Mouse (Mus musculus): ENCODE measurements around the gene Eif4ebp2.
A peak's percentile ranks its signal among the peaks of the same experiment; 100 is the strongest.
"Not testable (repeated sequence)": the region's sequence is repeated elsewhere in the genome, so short reads cannot be mapped to it uniquely, and the experiment has no call there.

Eif4ebp2 gene

DNA sequence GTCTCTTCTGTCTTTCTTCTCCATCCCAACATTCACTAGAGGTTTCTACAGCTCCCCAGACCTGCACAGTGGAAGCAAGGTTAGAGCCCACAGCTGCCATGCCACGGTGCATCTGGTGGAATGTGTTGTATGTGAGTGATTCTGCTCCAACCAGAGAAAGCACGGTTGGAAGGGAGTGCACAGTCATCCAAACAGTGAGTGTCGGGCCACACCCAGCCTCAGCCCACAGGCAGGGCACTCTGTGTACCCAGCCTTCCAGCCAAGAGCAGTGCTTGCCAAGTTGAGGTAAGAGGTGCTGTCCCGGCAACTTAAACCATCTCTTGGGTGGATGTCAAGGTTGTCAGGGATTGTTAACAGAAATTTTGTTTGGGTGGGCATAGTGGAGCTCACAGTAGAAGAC, 12.5 kb upstream of the Eif4ebp2 start:
- no peak for DNase-seq (ENCODE audit: low spot score in 2 of 2)

DNA sequence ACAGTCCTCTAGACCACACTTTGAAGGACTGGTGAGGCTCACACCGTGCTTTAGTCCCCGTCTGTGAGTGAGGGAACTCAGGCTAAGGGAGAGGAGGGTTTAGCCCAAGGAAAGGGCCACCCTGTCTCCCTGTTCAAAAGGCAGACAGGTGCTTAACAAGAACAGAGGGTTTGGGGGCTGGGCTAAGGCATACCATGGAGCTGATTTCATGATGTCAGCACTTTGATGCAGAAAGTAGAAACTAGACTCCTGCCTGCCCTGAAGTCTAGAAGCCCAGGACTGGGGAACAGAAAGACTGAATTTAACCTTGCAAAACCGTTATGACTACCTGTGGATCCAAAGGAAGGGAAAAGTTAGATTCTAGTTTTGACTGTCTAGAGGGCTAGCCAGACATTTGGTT, 4.7 kb upstream of the Eif4ebp2 start:
- DNase-seq (ENCODE audit: low spot score in 2 of 2) = no peak

DNA sequence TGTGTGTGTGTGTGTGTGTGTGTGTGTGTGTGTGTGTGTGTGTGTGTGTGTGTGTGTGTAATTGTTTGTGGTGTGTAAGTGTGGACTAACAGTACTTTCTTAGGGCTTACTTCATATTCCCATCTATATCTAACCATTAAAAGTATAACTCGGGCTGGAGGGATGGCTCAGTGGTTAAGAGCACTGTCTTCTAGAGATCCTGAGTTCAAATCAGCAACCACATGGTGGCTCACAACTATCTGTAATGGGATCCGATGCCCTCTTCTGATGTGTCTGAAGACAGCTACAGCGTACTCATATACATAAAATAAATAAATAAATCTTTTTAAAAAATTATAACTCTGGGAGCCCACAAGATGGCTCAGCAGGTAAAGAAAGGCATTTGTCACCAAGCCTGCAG, 710 bp upstream of the Eif4ebp2 start:
- DNase-seq (ENCODE audit: low spot score in 2 of 2) = not testable (repeated sequence)

DNA sequence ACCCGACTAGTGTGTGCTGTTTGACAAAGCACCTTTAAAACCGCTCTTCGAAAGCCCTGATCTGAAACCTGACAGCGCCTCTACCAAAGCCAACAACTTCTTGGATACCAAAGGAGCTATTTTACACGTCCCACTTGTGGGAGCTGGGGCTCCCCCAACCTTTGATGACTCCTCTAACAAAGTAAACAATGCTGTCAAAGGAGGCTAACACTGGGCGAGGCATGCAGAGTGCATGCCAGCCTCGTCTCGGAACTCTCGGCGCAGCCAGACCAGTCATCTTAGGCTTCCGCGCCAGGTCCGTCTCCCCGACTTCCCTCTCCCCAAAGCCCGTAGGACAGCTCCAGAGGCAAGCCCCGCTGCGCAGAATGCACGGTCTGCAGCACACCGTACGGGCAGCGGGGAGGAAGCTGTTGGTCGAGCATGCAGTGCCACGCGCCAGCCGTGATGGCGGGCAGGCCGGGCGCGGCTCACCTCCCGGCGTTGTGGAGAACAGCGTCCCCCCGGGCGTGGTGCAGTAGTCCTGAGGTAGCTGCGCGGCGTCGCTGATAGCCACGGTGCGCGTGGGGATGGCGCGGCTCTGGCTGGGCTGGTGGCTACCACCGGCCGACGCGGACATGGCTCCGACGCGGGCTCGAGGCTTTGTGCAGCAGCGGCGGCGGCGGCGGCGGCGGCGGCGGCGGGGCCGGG, 387 bp downstream of the Eif4ebp2 start:
- DNase-seq (ENCODE audit: low spot score in 2 of 2) = peak; percentile 38 to 42

DNA sequence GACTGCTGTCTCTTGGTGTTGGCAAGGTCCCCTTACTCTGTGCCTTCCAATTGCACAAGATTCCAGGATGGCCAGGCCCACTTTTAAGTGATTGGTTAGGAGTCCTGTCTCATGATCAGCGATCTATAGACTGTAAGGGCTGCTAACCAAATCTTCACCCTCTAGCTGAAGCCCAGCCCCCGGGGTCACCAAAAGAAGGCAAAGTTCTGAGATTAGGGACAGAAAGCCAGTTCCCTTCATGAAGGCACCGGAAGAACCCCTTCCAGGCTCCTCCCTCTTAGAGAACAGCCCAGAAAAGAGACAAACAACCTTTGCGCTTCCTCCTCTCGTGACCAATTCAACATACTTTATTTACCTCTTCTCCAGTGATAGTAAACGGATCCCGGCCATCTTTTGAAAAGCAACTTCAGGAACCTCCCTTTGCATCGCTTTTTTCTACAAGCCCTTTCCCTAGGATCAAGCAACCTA, 964 bp downstream of the Eif4ebp2 start:
- DNase-seq (ENCODE audit: low spot score in 2 of 2) = peak; percentile 46 to 57

DNA sequence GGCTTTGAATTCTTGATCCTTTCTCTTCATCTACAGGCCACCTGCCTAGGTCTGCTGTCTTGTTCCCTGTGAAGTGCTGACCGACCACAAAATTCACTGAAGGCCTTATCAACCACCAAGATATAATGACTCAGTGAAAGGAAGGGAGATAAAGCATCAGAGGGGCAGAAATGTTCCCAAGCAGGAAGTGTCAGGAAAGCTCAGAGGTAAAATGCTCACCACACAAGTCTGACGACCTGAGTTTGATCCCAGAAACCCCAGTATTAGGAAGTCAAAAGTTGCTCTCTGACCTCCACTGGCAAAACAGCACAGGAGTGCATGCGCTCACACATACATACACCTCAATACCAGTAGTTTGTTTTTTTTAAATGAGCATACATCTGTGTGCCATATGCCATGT, 3.6 kb downstream of the Eif4ebp2 start:
- DNase-seq (ENCODE audit: low spot score in 2 of 2) = no peak

DNA sequence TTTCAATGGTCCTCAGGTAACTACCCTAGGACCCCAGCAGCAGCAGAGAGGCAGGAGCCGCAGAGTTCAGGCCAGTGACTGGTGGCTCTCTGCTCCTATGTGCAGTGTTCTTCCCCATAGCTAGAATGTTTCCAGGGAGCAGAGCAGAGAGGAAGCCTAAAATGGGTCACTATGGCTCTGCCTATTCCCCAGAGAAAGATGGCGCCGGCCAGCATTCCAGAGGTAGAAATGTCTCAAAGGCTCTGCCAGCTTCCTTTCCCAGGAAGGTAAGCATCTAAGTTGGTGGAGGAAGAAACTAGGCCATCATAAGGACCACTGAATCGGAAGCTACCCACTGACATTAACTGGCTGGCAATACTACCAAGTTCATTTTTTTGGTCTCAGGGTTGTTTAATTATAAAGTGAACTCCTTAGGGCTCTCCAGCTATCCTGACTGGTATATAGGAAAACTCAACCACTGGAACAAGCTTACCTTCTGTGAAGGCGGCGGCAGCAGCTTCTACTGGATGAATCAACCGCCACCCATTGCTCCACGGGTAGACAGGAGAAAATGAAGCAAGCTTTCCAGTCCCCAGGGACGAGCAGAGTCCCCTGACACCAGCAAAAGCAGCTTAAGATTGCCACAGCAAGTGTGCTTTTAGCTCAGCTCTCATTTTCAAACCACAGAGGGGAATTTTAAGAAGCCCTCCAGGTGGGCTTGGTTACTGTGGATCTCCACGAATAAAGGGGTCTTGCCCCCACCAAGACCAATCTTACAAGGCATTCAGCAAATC, 4.7 kb downstream of the Eif4ebp2 start:
- DNase-seq (ENCODE audit: low spot score in 2 of 2) = no peak

DNA sequence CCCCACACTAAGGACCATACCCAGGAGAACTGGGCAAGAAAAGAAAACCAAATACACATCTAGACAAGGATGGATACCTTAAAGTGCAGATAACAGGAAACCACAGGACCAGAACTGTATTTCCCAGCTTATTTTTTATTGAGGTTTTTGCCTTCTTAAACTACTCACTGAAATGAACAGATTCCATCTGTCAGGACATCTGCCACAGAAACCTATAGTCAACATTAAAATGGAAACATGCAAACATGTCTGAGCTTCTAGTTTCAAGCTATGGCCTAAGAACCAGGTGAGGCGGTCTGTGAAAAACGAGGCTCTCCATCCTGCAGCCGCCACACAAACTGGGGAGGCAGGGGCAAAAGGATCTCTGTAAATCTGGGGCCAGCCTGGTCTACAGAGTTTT, 7.4 kb downstream of the Eif4ebp2 start:
- no peak for DNase-seq (ENCODE audit: low spot score in 2 of 2)

DNA sequence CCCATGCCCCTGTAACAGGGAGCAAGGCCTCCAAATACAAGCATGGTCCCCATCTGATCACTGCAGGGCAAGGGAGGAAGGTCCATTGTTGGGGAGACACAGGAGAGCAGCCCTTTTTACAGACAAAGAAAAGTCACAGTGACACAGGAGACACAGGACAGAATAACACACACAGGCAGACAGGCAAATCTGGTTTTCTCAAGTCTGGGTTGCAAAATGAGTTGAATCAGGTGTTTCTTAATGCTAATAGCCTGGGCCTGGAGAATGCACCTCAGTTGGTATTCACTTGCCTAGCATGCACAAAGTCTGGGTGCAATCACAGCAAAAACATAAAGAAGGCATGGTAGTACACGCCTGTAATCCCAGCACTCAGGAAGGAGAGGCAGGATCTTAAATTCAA, 8.6 kb downstream of the Eif4ebp2 start:
- no peak for DNase-seq (ENCODE audit: low spot score in 2 of 2)

DNA sequence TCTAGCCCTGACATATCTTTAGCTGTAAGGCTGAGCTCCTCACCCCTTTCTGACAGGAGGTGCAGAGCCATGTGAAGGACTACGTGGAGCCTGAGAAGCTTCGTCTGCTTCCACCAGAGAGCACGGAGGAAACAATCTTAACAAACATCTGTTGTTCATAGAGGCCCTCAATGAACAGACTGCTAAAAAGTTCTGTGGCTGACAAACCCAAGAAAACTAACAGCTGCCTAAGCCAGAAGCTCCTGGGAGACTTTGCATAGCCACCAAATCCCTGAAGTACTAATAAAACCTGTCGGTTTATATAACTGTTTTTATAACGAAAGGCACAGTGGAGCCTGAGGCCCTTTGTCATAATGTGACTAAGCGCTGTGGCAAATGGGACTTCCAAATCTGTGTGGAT, 9.0 kb downstream of the Eif4ebp2 start:
- no peak for DNase-seq (ENCODE audit: low spot score in 2 of 2)

DNA sequence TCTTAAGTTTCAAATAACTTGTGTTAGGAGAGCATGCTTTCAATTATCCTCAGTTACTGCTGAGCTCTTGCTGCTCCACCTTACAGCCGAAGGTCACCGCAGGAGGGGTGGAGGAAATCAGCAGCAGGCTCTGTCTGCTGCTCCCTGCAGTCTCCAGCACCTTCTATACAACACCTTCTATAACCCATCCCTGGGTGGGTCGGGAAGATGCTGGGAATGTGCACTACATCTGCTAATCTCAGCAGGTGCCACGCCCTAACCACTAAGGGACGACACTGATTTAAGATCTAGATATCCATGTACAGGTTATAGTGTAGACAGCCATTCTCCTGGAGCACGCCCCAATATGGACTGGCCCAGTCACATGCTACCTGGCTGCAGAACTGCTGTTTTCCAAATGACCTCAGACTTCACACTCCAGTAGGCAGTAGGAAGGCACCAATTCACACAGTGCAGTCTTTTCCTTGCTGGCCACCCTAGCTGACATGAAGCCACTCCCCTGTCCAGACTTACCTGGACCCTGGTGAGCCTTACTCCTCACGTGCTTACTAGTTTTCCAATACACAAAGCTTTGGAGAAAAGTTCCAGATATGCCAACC, 12.2 kb downstream of the Eif4ebp2 start:
- DNase-seq (ENCODE audit: low spot score in 2 of 2) = no peak

DNA sequence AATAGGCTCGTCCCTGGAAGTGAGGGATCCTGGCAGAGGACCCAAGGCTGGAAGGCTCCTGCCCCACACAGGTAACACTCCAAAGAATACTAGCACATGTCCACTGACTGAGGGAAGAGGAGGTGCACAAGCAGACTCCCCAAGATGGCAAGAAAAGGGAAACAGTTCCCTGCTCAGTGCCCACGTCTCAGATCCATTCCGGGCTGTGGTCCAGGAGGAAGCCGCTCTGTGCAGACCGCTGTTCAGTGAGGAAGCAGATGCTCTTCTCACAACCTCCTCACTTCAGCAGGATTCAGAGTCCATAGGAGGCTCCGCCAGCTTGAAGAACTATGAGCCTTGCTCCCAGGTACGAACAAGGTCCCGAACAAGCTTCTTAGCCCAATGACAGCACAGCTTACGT, 21.1 kb downstream of the Eif4ebp2 start:
- DNase-seq (ENCODE audit: low spot score in 2 of 2) = no peak

DNA sequence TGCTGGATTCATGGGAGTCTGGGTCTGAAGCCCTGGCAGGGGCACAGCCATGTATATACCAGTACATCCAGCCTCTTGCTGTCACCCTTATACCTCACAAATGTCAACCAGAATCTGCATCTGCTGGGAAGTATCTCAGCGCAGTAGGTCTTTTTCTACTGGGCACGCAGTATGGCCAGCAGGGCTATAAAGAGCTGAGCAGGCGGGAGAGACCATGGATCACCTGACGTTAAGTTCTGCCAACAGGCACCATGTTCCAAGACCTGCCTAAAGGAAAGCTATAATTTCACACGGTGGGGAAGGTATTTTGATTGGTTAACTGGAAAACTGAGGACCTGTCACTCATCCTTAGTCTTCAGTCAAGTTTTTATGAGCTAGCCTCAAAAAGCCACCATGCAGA, 23.4 kb downstream of the Eif4ebp2 start:
- DNase-seq (ENCODE audit: low spot score in 2 of 2) = no peak

DNA sequence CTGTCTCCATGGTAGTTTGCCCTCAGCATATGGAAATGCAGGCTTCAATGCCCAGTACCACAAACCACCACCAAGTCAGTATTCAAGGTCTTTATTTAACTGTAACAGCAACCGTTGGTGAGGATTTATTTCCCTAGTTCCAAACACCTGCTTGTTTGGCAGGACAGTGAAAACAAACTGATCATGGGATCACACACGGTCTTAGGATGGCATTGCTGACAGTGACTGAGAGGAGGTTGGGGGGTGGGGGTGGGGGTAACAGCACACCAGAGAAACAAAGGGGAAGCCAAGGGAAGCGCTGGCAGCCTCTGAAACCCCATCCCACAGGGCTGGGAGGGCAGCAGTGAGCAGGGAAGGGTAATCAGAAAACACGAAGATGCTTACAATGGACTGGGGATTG, 24.0 kb downstream of the Eif4ebp2 start:
- no peak for DNase-seq (ENCODE audit: low spot score in 2 of 2)

DNA sequence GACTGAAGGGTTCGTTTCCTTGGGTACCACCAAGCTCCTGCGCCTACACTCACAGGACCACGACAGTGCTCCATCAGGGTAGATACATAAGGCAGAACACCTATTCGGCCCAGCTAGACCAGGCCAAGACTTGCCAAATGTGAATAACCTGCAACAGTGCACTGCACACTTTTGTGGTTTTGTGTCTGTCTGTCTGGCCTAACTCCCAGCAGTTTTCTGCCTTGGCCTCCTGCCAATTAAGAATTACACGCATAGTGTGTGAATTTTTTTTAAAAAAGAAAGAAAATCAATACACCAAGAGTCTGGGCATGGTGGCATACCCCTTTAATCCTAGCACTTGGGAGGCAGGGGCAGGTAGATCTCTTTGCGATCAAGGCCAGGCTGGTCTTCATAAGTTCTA, 24.5 kb downstream of the Eif4ebp2 start:
- DNase-seq (ENCODE audit: low spot score in 2 of 2) = no peak

DNA sequence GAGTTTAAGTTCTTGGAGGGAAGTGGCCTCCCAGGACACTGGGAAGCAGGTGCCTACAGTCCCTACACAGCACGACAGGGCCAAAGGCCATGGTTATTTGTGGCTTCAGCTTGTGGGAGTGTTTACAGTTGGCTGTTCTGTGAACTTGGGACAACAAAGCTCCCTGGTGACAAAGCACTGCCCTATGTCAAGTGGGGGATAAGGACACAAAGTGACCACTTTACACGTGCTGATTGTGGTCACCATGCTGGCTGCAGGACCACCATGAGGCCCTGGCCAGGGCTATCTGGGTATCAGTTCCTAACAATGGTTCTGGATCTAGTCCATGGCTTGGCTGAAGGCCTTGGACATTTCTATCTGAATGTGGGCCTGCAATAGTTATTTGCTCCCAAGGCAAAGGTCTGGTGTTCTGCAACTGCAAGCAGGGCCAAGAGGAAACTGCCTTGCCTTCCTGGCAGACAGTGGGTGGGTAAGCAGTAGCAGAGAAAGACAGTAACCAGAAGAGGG, 26.2 kb downstream of the Eif4ebp2 start:
- DNase-seq (ENCODE audit: low spot score in 2 of 2) = peak in 1 of 2 experiments; percentile 56

DNA sequence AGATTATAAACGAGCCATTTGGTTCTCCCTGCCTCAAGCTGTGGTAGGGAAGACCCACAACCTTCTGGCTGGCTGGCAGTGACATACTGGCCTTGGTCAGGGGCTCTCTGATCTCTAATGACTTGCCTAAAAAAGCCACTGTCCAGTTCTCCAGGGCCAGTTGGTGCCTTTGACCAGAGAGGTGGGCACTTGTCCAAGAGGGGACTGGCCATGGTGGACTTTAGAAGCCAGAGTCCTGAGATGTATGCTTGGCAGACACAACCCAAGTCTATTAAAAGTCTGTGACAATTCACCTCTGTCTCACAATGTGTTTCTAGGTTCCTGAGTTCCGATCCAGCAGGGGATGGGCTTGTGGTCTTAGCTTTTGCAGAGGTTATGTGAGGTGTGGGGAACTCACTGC, 27.4 kb downstream of the Eif4ebp2 start:
- no peak for DNase-seq (ENCODE audit: low spot score in 2 of 2)

DNA sequence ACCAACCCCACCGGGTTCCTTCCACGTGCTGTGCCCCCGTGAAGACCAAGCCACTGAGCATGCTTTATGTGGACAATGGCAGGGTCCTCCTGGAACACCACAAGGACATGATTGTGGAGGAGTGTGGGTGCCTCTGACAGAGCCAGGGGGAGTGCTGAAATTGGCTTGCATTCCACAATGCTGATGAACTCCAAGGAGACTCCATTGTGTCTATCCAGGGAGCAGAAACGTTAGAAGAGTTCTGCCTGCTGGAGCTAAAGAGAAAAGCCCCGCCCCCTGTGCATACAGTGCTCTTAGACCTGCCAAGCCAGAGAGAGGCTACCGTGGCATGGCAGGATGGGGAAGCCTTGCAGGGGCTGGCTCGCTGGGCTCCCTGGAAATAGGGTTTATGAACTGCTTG, 28.0 kb downstream of the Eif4ebp2 start:
- DNase-seq (ENCODE audit: low spot score in 2 of 2) = no peak

DNA sequence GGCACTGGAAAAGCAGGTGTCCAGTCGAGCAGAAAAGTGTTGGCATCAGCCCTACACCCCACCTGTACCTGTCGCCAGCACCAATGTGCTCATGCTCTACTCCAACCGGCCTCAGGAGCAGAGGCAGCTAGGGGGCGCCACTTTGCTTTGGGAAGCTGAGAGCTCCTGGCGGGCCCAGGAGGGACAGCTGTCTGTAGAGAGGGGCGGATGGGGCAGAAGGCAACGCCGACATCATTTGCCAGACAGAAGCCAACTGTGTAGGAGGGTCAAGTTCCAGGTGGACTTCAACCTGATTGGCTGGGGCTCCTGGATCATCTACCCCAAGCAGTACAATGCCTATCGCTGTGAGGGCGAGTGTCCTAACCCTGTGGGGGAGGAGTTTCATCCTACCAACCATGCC, 29.2 kb downstream of the Eif4ebp2 start:
- no peak for DNase-seq (ENCODE audit: low spot score in 2 of 2)

DNA sequence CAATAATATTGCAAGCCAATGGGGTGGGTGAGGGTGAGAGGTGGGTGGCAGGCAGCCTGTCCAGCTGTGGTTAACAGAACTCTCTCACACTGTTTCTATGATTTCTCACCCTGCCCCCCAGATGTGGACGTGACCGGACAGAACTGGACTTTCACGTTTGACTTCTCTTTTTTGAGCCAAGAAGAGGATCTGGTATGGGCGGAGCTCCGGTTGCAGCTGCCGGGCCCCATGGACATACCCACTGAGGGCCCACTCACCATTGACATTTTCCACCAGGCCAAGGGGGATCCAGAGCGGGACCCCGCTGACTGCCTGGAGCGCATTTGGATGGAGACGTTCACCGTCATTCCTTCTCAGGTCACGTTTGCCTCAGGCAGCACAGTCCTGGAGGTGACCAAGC, 29.6 kb downstream of the Eif4ebp2 start:
- no peak for DNase-seq (ENCODE audit: low spot score in 2 of 2)

DNA sequence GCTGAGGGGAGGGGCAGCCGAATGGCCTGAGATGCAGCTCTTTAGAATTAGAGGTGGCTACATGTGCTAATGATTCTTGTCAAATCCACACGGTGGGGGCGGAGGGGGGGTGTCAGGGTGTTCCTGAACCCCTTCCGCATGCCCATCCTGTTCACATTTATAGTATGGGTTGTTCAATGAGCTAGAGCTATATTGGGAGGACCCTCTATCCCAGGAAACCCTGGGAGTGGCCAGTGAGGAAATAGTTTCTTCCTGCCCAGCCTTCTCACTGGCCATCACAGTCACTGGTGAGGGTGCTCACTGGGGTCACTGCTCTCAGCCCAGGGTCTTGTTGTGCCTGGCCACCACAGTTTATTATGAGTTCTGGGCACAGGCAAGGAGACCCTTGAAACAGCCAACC, 32.5 kb downstream of the Eif4ebp2 start:
- no peak for DNase-seq (ENCODE audit: low spot score in 2 of 2)

DNA sequence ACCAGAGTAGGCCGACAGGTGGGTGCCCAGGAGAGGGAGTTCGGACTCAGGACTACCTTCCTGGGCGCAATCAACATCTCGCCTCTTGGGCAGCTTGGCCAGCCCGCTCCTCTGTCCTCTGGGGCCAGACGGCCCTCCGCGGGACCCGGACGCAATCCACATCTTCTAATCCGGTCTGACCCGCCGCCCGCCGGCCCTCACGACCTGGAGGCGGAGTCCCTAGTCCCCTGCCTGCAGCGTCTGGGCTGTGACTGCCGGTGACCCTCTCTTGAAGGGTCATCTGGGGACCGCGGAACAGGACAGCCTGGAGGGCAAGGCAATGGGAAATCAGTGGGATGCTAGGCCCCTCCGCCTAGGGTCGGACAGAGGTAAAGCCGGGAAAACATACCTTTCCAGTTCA, 33.3 kb downstream of the Eif4ebp2 start:
- DNase-seq (ENCODE audit: low spot score in 2 of 2) = no peak
